Mouse (Mus musculus) lung, postnatal 0 days (tissue): ENCODE measurements around the gene Vps8. TPM values are rescaled to one million over a fixed set of nuclear protein-coding genes. Genes with fewer than 3 reads are reported as not detected.

Experiments
- ATAC-seq: fragments of 200-750 bp; cut with Nextera tagmentation; 2 replicates; pipeline ENCODE4 v1.8.0; 2017; ENCODE audit warnings: moderate library complexity
- DNase-seq: peaks from one replicate; pipeline ENCODE4 v3.0.0-alpha.2; 2016; ENCODE audit warnings: low spot score
- H3K27ac ChIP-seq: fragments of 300-500 bp; sonication (generic); 2 replicates; pipeline ENCODE4 v1.5.1; 2014; ENCODE audit warnings: antibody characterized with exemption, mild to moderate bottlenecking, low read length, mixed read lengths
- H3K27me3 ChIP-seq: fragments of 300-500 bp; sonication (generic); replicated peaks from 2 replicates; pipeline ENCODE4 v1.6.1; 2014; ENCODE audit warnings: low read length, mixed read lengths; ENCODE audit not compliant: insufficient read depth
- H3K36me3 ChIP-seq: fragments of 300-500 bp; sonication (generic); 2 replicates; pipeline ENCODE4 v1.6.1; 2014; ENCODE audit warnings: low read length, mixed read lengths; ENCODE audit not compliant: insufficient read depth
- H3K4me1 ChIP-seq: fragments of 300-500 bp; sonication (generic); 2 replicates; pipeline ENCODE4 v1.6.1; 2014; ENCODE audit warnings: antibody characterized with exemption, low read depth, low read length, mixed read lengths; ENCODE audit not compliant: insufficient read depth
- H3K4me2 ChIP-seq: fragments of 300-500 bp; sonication (generic); replicated peaks from 2 replicates; pipeline ENCODE4 v1.6.1; 2014; ENCODE audit warnings: low read depth, mild to moderate bottlenecking, low read length, moderate library complexity, mixed read lengths
- H3K4me3 ChIP-seq: fragments of 300-500 bp; sonication (generic); 2 replicates; pipeline ENCODE4 v1.5.1; 2014; ENCODE audit warnings: low read depth, low read length
- H3K9ac ChIP-seq: fragments of 300-500 bp; sonication (generic); replicated peaks from 2 replicates; pipeline ENCODE4 v1.6.1; 2014; ENCODE audit warnings: low read depth, mild to moderate bottlenecking
- H3K9me3 ChIP-seq: fragments of 300-500 bp; sonication (generic); 2 replicates; pipeline ENCODE4 v1.6.1; 2016; ENCODE audit warnings: low read length, mixed read lengths
- CTCF ChIP-seq: IDR thresholded peaks from 2 replicates; pipeline ENCODE4 v1.5.1; 2016; ENCODE audit warnings: antibody characterized with exemption, mild to moderate bottlenecking
- EP300 ChIP-seq: IDR thresholded peaks from 2 replicates; pipeline ENCODE4 v1.6.1; 2016; ENCODE audit warnings: antibody characterized with exemption, mild to moderate bottlenecking, control low read depth
- WGBS: fragments of 180-500 bp; shearing (Covaris S2); extraction: QIAGEN DNeasy Blood & Tissue Kit; methylation state at CpG from one replicate; pipeline ENCODE4 v1.1.7; 2014; 5-methylcytosine and 5-hydroxymethylcytosine counted together
- polyA plus RNA-seq: library from polyadenylated mRNA; unstranded; fragments of >200 nt; fragmentation: Nextera tagmentation; extraction: Ambion mirVana; gene quantifications from 2 replicates; pipeline ENCODE4 v1.2.1, GENCODE M21; 2015

Gene Vps8
- polyA plus RNA-seq, 1 experiment from 2014 or later, result 9.3 TPM

DNA sequence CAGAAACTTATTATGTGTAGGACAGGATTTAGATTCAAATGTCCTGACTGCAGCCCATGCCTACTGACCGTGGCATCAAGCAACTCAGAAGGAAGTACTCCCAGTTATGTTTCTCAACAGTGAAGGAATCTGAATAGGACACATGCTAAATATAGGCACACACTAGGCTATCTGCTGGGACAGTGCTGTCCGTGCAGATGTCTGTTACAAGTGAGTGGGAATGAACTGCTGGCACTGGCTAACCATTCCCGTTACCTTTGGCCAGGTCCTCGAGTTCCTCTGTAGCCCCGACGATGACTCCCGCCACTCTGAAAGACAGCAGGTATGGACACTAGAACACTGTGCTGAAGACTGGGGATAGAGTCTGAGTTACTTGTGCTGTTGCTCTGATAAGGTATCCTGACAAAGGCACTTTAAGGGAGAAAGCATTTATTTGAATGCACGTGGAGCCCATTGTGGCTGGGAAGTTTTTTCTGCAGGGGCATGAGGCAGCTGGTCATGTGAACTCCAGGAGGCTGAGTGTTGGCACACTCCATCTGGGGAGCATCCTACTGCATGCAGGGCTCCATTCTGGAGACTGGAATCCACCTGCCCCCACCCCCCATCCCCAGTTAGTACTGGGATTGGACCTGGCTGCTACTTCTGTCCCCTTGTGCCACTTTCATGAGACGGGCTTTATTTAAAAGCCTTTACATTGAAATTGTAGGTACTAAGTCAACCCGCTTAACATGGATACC is 104.5 kb downstream of the Vps8 start:
- no peak for DNase-seq
- Histone ChIP-seq H3K9me3 (no peaks in the 10 kb centered on the region), H3K9ac (no peak overlapping the region), H3K4me3 (no peak overlapping the region), H3K27me3 (no peaks in the 10 kb centered on the region), H3K27ac (no peak overlapping the region), H3K4me1 (no peaks in the 10 kb centered on the region), H3K36me3 (no peaks in the 10 kb centered on the region), H3K4me2 (no peak overlapping the region)
- TF ChIP-seq EP300, result no peak
- TF ChIP-seq CTCF, result no peak
- 81% methylated on average over 10 of the region's 10 CpGs for WGBS
- ATAC-seq, result no peak

- TF ChIP-seq EP300 (no peak), CTCF (no peak)
Observed at GRCm38 (mm10) chr16:21533503-21533902, 110.6 kb downstream of the Vps8 start.

GRCm38 (mm10) chr16:21536240-21537005 is 113.5 kb downstream of the Vps8 start:
- DNase-seq (peak; percentile 23), ATAC-seq (no peak)
- H3K36me3 ChIP-seq, result no peaks in the 10 kb centered on the region
- H3K4me2 ChIP-seq, result no peak overlapping the region
- TF ChIP-seq EP300, result no peak
- TF ChIP-seq CTCF, result no peak
- 74% methylated on average over 7 of the region's 7 CpGs for WGBS
- no peak overlapping the region for H3K9ac ChIP-seq
- no peaks in the 10 kb centered on the region for H3K4me1 ChIP-seq
- no peaks in the 10 kb centered on the region for H3K27me3 ChIP-seq
- no peak overlapping the region for H3K27ac ChIP-seq
- H3K4me3 ChIP-seq, result no peak overlapping the region
- H3K9me3 ChIP-seq, result no peaks in the 10 kb centered on the region

More at GRCm38 (mm10) chr16:21533503-21533902, 110.6 kb downstream of the Vps8 start:
- no peak overlapping the region for H3K4me2 ChIP-seq
- DNase-seq, result no peak
- no peaks in the 10 kb centered on the region for H3K27me3 ChIP-seq
- ATAC-seq, result no peak
- H3K9ac ChIP-seq, result no peak overlapping the region
- no peak overlapping the region for H3K27ac ChIP-seq
- no peak overlapping the region for H3K4me3 ChIP-seq
- no peaks in the 10 kb centered on the region for H3K4me1 ChIP-seq
- no peaks in the 10 kb centered on the region for H3K9me3 ChIP-seq
- 81% methylated on average over 4 of the region's 4 CpGs for WGBS
- no peaks in the 10 kb centered on the region for H3K36me3 ChIP-seq

GRCm38 (mm10) chr16:21537312-21537711 is 114.4 kb downstream of the Vps8 start:
- 70% methylated on average over 3 of the region's 3 CpGs for WGBS
- Histone ChIP-seq H3K4me2 (no peak overlapping the region), H3K9me3 (no peaks in the 10 kb centered on the region), H3K27me3 (no peaks in the 10 kb centered on the region), H3K27ac (no peak overlapping the region), H3K4me3 (no peak overlapping the region), H3K4me1 (no peaks in the 10 kb centered on the region), H3K36me3 (no peaks in the 10 kb centered on the region), H3K9ac (no peak overlapping the region)
- ATAC-seq, result no peak
- DNase-seq, result no peak
- TF ChIP-seq CTCF (peak; percentile 15; the same call in 1 of the 2 replicates), EP300 (no peak)

- TF ChIP-seq EP300, result no peak
- peak; percentile 53 for TF ChIP-seq CTCF
- no peak overlapping the region for H3K4me3 ChIP-seq
- no peak for DNase-seq
- no peak overlapping the region for H3K27ac ChIP-seq
- whole genome bisulfite sequencing, result 72% methylated on average over 2 of the region's 2 CpGs
- H3K9ac ChIP-seq, result no peak overlapping the region
- H3K9me3 ChIP-seq, result no peaks in the 10 kb centered on the region
- no peaks in the 10 kb centered on the region for H3K36me3 ChIP-seq
- no peaks in the 10 kb centered on the region for H3K27me3 ChIP-seq
- H3K4me2 ChIP-seq, result no peak overlapping the region
- ATAC-seq, result no peak
- H3K4me1 ChIP-seq, result no peaks in the 10 kb centered on the region
Observed at GRCm38 (mm10) chr16:21538889-21539288, 116.0 kb downstream of the Vps8 start.

DNA sequence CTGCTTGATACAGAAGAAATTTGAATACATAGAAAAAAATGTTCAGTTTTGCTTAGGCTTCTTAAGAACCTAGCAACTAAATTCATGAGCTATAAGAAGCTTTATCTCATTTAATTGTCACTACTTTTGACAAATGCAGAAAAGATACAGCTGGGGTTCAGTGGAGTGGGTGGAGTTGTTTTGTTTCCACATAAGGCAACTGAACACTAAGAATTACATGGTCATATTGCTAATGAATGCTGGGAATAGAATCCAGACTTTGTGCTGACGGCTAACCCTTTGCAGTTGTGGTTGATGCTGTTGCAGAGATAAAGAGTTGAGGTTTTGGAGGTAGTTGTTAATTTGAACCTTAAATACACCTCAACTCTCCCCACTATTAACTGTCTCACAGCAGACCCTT is 119.6 kb downstream of the Vps8 start:
- Histone ChIP-seq H3K36me3 (no peaks in the 10 kb centered on the region), H3K4me3 (no peak overlapping the region), H3K27me3 (no peaks in the 10 kb centered on the region), H3K4me2 (no peak overlapping the region), H3K9me3 (no peaks in the 10 kb centered on the region), H3K9ac (no peak overlapping the region), H3K4me1 (no peaks in the 10 kb centered on the region), H3K27ac (no peak overlapping the region)
- WGBS, result 96% methylated on average over 1 of the region's 1 CpGs
- ATAC-seq (no peak), DNase-seq (no peak)
- no peak for TF ChIP-seq EP300
- no peak for TF ChIP-seq CTCF
